21 mouse cellular contexts compared by ENCODE assay signal in the genomic region with DNA sequence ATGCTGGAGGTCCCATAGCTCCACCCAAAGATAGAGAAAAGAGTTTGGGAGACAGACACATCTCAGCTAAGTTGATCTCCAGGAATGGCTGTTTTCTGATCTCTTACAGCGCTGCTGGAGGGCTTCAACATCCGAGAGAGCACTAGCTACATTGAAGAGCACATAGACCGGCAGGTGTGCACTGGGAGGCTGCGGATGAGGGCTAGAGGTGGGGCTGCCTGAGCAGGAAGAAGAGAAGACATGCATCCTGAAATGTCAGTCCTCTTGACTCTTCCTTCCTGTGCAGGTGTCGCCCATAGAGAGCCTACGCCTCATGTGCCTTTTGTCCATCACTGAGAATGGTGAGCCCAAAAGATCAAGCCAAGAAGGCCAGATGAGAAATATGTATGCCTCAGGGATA. TPM values are rescaled to one million over a fixed set of nuclear protein-coding genes. Genes with fewer than 3 reads are reported as not detected.
DNase-seq lines count a peak whose midpoint lies in the region; ATAC-seq and TF ChIP-seq lines count a peak whose summit lies in the region.
"Had no signal": no experiment of that assay in that cellular context is flagged by ENCODE, and none has a peak within 500 bp of the region (broad histone marks: within the 10 kb centered on the region; RNA-seq: fewer than 3 reads in every experiment).

No protein-coding gene starts in this region.

- WGBS in thymus, adult 2 months, result 15% methylated on average over 6 of the region's 6 CpGs

- no peak for TF ChIP-seq CTCF in thymus, adult 2 months (IDR thresholded peaks at IDR 0.05; ENCODE audit: borderline replicate concordance, control insufficient read depth, extremely low read depth, insufficient read depth, low read length, poor library complexity)

- peaks cover 26% of the 10 kb centered on the region for H3K36me3 ChIP-seq in thymus, adult 2 months (ENCODE audit: control insufficient read depth, insufficient read depth, low read length)

- H3K4me3 ChIP-seq in thymus, adult 2 months (ENCODE audit: control insufficient read depth, insufficient read depth, low read length), result no peak overlapping the region
- H3K4me3 ChIP-seq: gastrocnemius, adult 2 months; hindbrain, embryonic 12.5 days had no signal

- peaks cover 32% of the 10 kb centered on the region for H3K4me1 ChIP-seq in thymus, adult 2 months (replicated peaks; ENCODE audit: control insufficient read depth, insufficient read depth, low read length)
- H3K4me1 ChIP-seq: hindbrain, embryonic 12.5 days had no signal

- no peaks in the 10 kb centered on the region for H3K27me3 ChIP-seq in thymus, adult 2 months (ENCODE audit: control insufficient read depth, insufficient read depth, low read length)
- H3K27me3 ChIP-seq: CH12.LX; hindbrain, embryonic 12.5 days; Patski had no signal

- peak overlapping the region; percentile 81 for H3K27ac ChIP-seq in thymus, adult 2 months (ENCODE audit: control insufficient read depth, insufficient read depth, low read length)
- H3K27ac ChIP-seq: gastrocnemius, adult 2 months; hindbrain, embryonic 12.5 days had no signal

- ATAC-seq in megakaryocyte-erythroid progenitor cell, adult 5-6 weeks (replicated peaks; ENCODE audit: low FRiP score, low TSS enrichment, poor library complexity, severe bottlenecking), result no peak
- ATAC-seq: forebrain, embryonic 14.5 days; forebrain, postnatal 0 days; hindbrain, embryonic 16.5 days; Patski had no signal

- no peak for TF ChIP-seq POLR2A in thymus, adult 2 months (IDR thresholded peaks at IDR 0.05; ENCODE audit: control insufficient read depth, extremely low read depth, insufficient read depth, low read length, poor library complexity)

- peak; percentile 40 to 66 for DNase-seq in thymus, adult 18-20 months
- DNase-seq in thymus, adult 2 months, result peak; percentile 58
- DNase-seq in thymus, postnatal 14 days, result peak; percentile 72
- peak; percentile 65 for DNase-seq in thymus, postnatal 4 days
- DNase-seq in lung, postnatal 4 days, result no peak
- DNase-seq: adrenal gland, postnatal 10 days; adrenal gland, postnatal 36 days; cerebellum, adult 18-20 months; cerebellum, adult 9-10 months; cerebellum, postnatal 14 days; forebrain, postnatal 0 days; gastrocnemius, adult 2 months; gastrocnemius, postnatal 14 days had no signal

RNA-seq across cellular contexts. Expression of a gene that starts 8.5 kb away (rescaled TPM):
- 80.6 and 84.4 TPM in 2 replicates for polyA plus RNA-seq in thymus, adult 2 months (2012; rRNA removed)
- 75.1 and 96.7 TPM in 2 replicates for total RNA-seq in megakaryocyte-erythroid progenitor cell, adult 5-6 weeks (2014; fragmentation: Nextera tagmentation)
- total RNA-seq in megakaryocyte-erythroid progenitor cell, adult 5-6 weeks (2017), result 135 and 138 TPM in 2 replicates

RNA-seq across cellular contexts. Expression of a gene that starts 16.3 kb away (rescaled TPM):
- polyA plus RNA-seq in thymus, adult 2 months (2012; rRNA removed), result 21.9 and 23.3 TPM in 2 replicates
- 33.6 and 37.9 TPM in 2 replicates for total RNA-seq in megakaryocyte-erythroid progenitor cell, adult 5-6 weeks (2014; fragmentation: Nextera tagmentation)
- 43.4 and 54.7 TPM in 2 replicates for total RNA-seq in megakaryocyte-erythroid progenitor cell, adult 5-6 weeks (2017)

RNA-seq across cellular contexts. Expression of a gene that starts 24.7 kb away (rescaled TPM):
- polyA plus RNA-seq in thymus, adult 2 months (2012; rRNA removed), result 43.2 and 53.8 TPM in 2 replicates
- total RNA-seq in megakaryocyte-erythroid progenitor cell, adult 5-6 weeks (2014; fragmentation: Nextera tagmentation), result 24.4 and 37.7 TPM in 2 replicates
- 18.8 and 25.7 TPM in 2 replicates for total RNA-seq in megakaryocyte-erythroid progenitor cell, adult 5-6 weeks (2017)

RNA-seq across cellular contexts. Expression of a gene that starts 38.5 kb away (rescaled TPM):
- polyA plus RNA-seq in thymus, adult 2 months (2012; rRNA removed), result 17.6 and 20.4 TPM in 2 replicates
- total RNA-seq in megakaryocyte-erythroid progenitor cell, adult 5-6 weeks (2014; fragmentation: Nextera tagmentation), result 22.7 and 26.3 TPM in 2 replicates
- 20.4 and 25.0 TPM in 2 replicates for total RNA-seq in megakaryocyte-erythroid progenitor cell, adult 5-6 weeks (2017)

RNA-seq across cellular contexts. Expression of a gene that starts 39.5 kb away (rescaled TPM):
- 0.54 and 0.62 TPM in 2 replicates for polyA plus RNA-seq in thymus, adult 2 months (2012; rRNA removed)
- total RNA-seq in megakaryocyte-erythroid progenitor cell, adult 5-6 weeks (2014; fragmentation: Nextera tagmentation), result not detected in 2 replicates
- 0.11 and 1.9 TPM in 2 replicates for total RNA-seq in megakaryocyte-erythroid progenitor cell, adult 5-6 weeks (2017)
- total RNA-seq: hematopoietic stem cell, adult 5-6 weeks had no signal
- polyA plus RNA-seq: C2C12 had no signal

Comparison
In these comparisons a context has a peak if more than half of its experiments do, and no peak if none do; other contexts are left out.
1. DNase-seq: peak in thymus, adult 18-20 months (2 of 2), thymus, adult 2 months (single experiment), thymus, postnatal 14 days (single experiment) and thymus, postnatal 4 days (single experiment); none in lung, postnatal 4 days (0 of 2).